Mouse (Mus musculus): ENCODE data around the gene Tex2. TPM values are rescaled to one million over a fixed set of nuclear protein-coding genes. Genes with fewer than 3 reads are reported as not detected.

The Tex2 gene
- polyA plus RNA-seq, 1 experiment from 2014 or later = 14.4 TPM

- no peak overlapping the region for H3K4me3 ChIP-seq (ENCODE audit: control insufficient read depth in 1 of 2, insufficient read depth in 1 of 2, low read depth in 1 of 2, low read length in 2 of 2)
- H3K4me2 ChIP-seq (ENCODE audit: low read length) = no peak overlapping the region
- WGBS = 82% methylated on average over 8 of the region's 8 CpGs
- H3K27me3 ChIP-seq (ENCODE audit: control insufficient read depth, insufficient read depth, low read length) = no peaks in the 10 kb centered on the region
- H3K9ac ChIP-seq (ENCODE audit: low read length) = no peak overlapping the region
- H3K4me1 ChIP-seq (ENCODE audit: control insufficient read depth in 2 of 2, insufficient read depth in 2 of 2, low read length in 2 of 2) = peaks cover 2 to 9% of the 10 kb centered on the region in 2 experiments; a peak in 2 of 4 replicates
- H3K27ac ChIP-seq (replicated peaks in 1 of 2; ENCODE audit: control insufficient read depth in 1 of 2, insufficient read depth in 1 of 2, low read depth in 2 of 2, low read length in 2 of 2) = no peak overlapping the region
- no peaks in the 10 kb centered on the region for H3K9me3 ChIP-seq (ENCODE audit: control insufficient read depth, low read length)
- ATAC-seq (ENCODE audit: insufficient number of reproducible peaks, insufficient read depth, low FRiP score, low read depth) = no peak
- no peaks in the 10 kb centered on the region for H3K36me3 ChIP-seq (ENCODE audit: control insufficient read depth, insufficient read depth, low read length)
Observed at GRCm38 (mm10) chr11:106482867-106483266, 130.4 kb downstream of the Tex2 start.

DNA sequence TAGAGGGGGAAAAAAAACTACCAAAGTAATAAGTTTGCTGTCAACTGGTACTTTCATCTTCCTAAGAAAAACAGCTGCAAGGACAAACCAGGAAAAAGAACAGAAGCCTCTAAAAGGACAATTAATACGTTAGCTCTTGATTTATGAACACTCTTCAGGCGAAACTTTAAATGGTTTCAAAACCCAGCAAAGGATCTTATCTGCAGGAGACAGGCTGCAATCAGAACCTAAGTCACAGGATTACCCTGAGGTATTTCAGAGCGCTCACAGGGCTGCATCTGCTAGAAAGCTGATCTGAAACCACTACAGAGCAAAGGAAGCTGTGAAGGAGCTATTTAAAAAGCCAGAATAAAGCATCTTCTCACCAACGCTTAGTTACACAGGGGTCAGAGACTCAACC, 131.6 kb downstream of the Tex2 start:
- 53% methylated on average over 4 of the region's 4 CpGs for WGBS

GRCm38 (mm10) chr11:106480530-106480885, 132.7 kb downstream of the Tex2 start:
- WGBS = 85% methylated on average over 3 of the region's 3 CpGs
- H3K9me3 ChIP-seq (ENCODE audit: control insufficient read depth, low read length) = no peaks in the 10 kb centered on the region
- ATAC-seq (ENCODE audit: insufficient number of reproducible peaks, insufficient read depth, low FRiP score, low read depth) = no peak
- H3K4me2 ChIP-seq (ENCODE audit: low read length) = no peak overlapping the region
- no peaks in the 10 kb centered on the region for H3K27me3 ChIP-seq (ENCODE audit: control insufficient read depth, insufficient read depth, low read length)
- no peak overlapping the region for H3K4me3 ChIP-seq (ENCODE audit: control insufficient read depth in 1 of 2, insufficient read depth in 1 of 2, low read depth in 1 of 2, low read length in 2 of 2)
- peaks cover 0 to 3% of the 10 kb centered on the region in 2 experiments; a peak in 2 of 4 replicates for H3K4me1 ChIP-seq (ENCODE audit: control insufficient read depth in 2 of 2, insufficient read depth in 2 of 2, low read length in 2 of 2)
- H3K9ac ChIP-seq (ENCODE audit: low read length) = no peak overlapping the region
- no peaks in the 10 kb centered on the region for H3K36me3 ChIP-seq (ENCODE audit: control insufficient read depth, insufficient read depth, low read length)
- no peak overlapping the region for H3K27ac ChIP-seq (replicated peaks in 1 of 2; ENCODE audit: control insufficient read depth in 1 of 2, insufficient read depth in 1 of 2, low read depth in 2 of 2, low read length in 2 of 2)

More for the DNA sequence above, 131.6 kb downstream of the Tex2 start:
- H3K9me3 ChIP-seq (ENCODE audit: control insufficient read depth, low read length) = no peaks in the 10 kb centered on the region
- H3K4me2 ChIP-seq (ENCODE audit: low read length) = no peak overlapping the region
- peaks cover 2 to 9% of the 10 kb centered on the region in 2 experiments; a peak in 2 of 4 replicates for H3K4me1 ChIP-seq (ENCODE audit: control insufficient read depth in 2 of 2, insufficient read depth in 2 of 2, low read length in 2 of 2)
- no peak for ATAC-seq (ENCODE audit: insufficient number of reproducible peaks, insufficient read depth, low FRiP score, low read depth)
- no peak overlapping the region for H3K4me3 ChIP-seq (ENCODE audit: control insufficient read depth in 1 of 2, insufficient read depth in 1 of 2, low read depth in 1 of 2, low read length in 2 of 2)
- no peaks in the 10 kb centered on the region for H3K27me3 ChIP-seq (ENCODE audit: control insufficient read depth, insufficient read depth, low read length)
- H3K36me3 ChIP-seq (ENCODE audit: control insufficient read depth, insufficient read depth, low read length) = no peaks in the 10 kb centered on the region
- no peak overlapping the region for H3K27ac ChIP-seq (replicated peaks in 1 of 2; ENCODE audit: control insufficient read depth in 1 of 2, insufficient read depth in 1 of 2, low read depth in 2 of 2, low read length in 2 of 2)
- no peak overlapping the region for H3K9ac ChIP-seq (ENCODE audit: low read length)

DNA sequence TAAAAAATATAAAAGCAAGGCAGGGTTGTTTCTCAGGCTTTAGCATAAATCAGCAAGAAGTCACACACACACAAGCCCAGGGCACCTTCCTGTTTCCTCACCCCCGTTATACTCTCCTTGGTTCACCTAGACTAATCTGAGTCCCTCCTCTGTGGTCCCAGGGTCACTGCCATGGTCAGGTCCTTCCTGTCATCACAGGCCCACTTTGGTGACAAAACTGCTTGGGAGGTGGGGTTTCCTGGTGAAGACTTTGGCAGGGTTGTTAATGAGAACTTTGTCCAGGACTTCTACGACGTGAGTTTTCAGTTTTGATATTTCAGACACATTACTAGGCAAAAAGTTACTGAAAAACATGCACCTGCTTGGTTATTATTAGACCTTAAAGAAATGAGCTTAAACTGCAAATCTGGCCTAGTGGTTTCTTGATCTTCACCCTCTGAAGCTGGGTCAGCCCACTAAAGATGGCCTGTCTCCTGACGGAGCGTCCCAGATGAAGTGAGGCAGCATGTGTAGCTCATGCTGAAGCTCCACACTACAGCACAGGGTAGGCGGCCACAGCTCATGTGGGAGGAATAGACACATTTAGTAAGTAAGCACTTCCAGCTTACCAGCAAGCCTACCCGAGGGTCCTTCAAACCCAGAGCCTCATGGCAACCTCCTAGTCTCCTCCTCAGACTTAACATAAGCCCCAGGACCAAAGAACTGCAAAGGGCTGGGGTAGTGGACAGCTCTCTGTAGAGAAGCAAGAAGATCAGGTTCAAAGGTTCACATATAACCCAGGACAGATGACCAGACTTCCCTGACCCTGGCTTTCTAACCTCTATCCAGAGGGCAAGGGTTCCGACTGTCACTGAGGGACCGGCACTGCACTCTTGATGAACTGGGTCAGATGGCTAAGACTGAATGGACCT, 133.3 kb downstream of the Tex2 start:
- Histone ChIP-seq H3K36me3 (ENCODE audit: control insufficient read depth, insufficient read depth, low read length) (no peaks in the 10 kb centered on the region), H3K27ac (replicated peaks in 1 of 2; ENCODE audit: control insufficient read depth in 1 of 2, insufficient read depth in 1 of 2, low read depth in 2 of 2, low read length in 2 of 2) (no peak overlapping the region), H3K9me3 (ENCODE audit: control insufficient read depth, low read length) (no peaks in the 10 kb centered on the region), H3K4me2 (ENCODE audit: low read length) (no peak overlapping the region), H3K9ac (ENCODE audit: low read length) (no peak overlapping the region), H3K4me3 (ENCODE audit: control insufficient read depth in 1 of 2, insufficient read depth in 1 of 2, low read depth in 1 of 2, low read length in 2 of 2) (no peak overlapping the region), H3K4me1 (ENCODE audit: control insufficient read depth in 2 of 2, insufficient read depth in 2 of 2, low read length in 2 of 2) (no peaks in the 10 kb centered on the region; a peak in 1 of 4 replicates), H3K27me3 (ENCODE audit: control insufficient read depth, insufficient read depth, low read length) (no peaks in the 10 kb centered on the region)
- 77% methylated on average over 9 of the region's 9 CpGs for WGBS
- ATAC-seq (ENCODE audit: insufficient number of reproducible peaks, insufficient read depth, low FRiP score, low read depth) = no peak

GRCm38 (mm10) chr11:106478745-106479144, 134.5 kb downstream of the Tex2 start:
- Histone ChIP-seq H3K9ac (ENCODE audit: low read length) (no peak overlapping the region), H3K27ac (replicated peaks in 1 of 2; ENCODE audit: control insufficient read depth in 1 of 2, insufficient read depth in 1 of 2, low read depth in 2 of 2, low read length in 2 of 2) (no peak overlapping the region), H3K9me3 (ENCODE audit: control insufficient read depth, low read length) (no peaks in the 10 kb centered on the region), H3K4me3 (ENCODE audit: control insufficient read depth in 1 of 2, insufficient read depth in 1 of 2, low read depth in 1 of 2, low read length in 2 of 2) (no peak overlapping the region), H3K4me2 (ENCODE audit: low read length) (no peak overlapping the region), H3K27me3 (ENCODE audit: control insufficient read depth, insufficient read depth, low read length) (no peaks in the 10 kb centered on the region), H3K4me1 (ENCODE audit: control insufficient read depth in 2 of 2, insufficient read depth in 2 of 2, low read length in 2 of 2) (no peaks in the 10 kb centered on the region; a peak in 1 of 4 replicates), H3K36me3 (ENCODE audit: control insufficient read depth, insufficient read depth, low read length) (no peaks in the 10 kb centered on the region)
- 67% methylated on average over 1 of the region's 1 CpGs for WGBS
- no peak for ATAC-seq (ENCODE audit: insufficient number of reproducible peaks, insufficient read depth, low FRiP score, low read depth)

DNA sequence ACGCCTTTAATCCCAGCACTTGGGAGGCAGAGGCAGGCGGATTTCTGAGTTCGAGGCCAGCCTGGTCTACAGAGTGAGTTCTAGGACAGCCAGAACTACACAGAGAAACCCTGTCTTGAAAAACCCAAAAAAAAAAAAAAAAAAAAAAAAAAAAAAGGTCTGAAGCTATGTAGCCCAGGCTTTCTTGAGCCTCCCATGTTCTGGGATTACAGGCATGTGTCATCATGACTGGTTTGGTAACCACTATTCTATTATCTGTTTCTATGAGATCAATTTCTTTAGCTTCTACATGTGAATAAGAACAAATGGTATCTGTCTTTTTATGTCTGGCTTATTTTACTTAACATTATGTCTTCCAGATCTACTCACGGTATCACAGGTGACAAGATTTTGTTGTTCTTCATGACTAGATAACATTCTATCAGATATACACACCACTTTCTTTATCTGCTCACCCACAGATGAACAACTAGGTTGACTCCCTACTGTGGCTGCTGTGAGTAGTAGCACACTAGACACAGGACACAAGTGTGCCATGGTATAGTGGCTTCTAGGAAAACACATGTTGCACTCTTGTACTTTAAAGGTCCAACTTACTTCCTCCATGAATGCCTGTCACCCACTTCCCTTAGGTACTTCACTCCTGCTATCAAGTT, 135.6 kb downstream of the Tex2 start:
- no peak overlapping the region for H3K4me2 ChIP-seq (ENCODE audit: low read length)
- H3K9me3 ChIP-seq (ENCODE audit: control insufficient read depth, low read length) = no peaks in the 10 kb centered on the region
- 84% methylated on average over 4 of the region's 4 CpGs for WGBS

DNA sequence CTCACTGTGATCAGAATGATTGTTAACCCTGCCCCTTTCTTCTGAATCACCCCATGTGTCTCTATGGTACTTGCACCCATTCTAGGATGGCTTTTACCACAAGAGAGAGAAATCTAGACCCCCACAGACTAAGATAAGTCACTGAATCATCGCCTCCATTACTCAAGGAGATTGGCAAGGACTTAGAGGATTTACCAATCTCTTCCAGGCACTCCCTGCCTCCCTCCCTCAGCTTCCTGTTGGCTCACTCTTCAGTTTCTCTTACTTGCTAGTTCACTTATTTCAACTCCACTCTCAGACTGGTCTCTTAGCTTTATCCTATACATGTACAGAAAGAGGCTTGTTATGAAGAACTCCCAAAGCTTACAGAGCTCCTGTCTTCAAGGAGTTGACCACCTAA, 137.9 kb downstream of the Tex2 start:
- H3K9me3 ChIP-seq (ENCODE audit: control insufficient read depth, low read length) = no peaks in the 10 kb centered on the region
- H3K27me3 ChIP-seq (ENCODE audit: control insufficient read depth, insufficient read depth, low read length) = no peaks in the 10 kb centered on the region
- H3K9ac ChIP-seq (ENCODE audit: low read length) = no peak overlapping the region
- H3K36me3 ChIP-seq (ENCODE audit: control insufficient read depth, insufficient read depth, low read length) = no peaks in the 10 kb centered on the region
- H3K4me2 ChIP-seq (ENCODE audit: low read length) = no peak overlapping the region
- H3K4me1 ChIP-seq (ENCODE audit: control insufficient read depth in 2 of 2, insufficient read depth in 2 of 2, low read length in 2 of 2) = no peaks in the 10 kb centered on the region; a peak in 1 of 4 replicates
- H3K27ac ChIP-seq (replicated peaks in 1 of 2; ENCODE audit: control insufficient read depth in 1 of 2, insufficient read depth in 1 of 2, low read depth in 2 of 2, low read length in 2 of 2) = no peak overlapping the region
- ATAC-seq (ENCODE audit: insufficient number of reproducible peaks, insufficient read depth, low FRiP score, low read depth) = no peak
- no peak overlapping the region for H3K4me3 ChIP-seq (ENCODE audit: control insufficient read depth in 1 of 2, insufficient read depth in 1 of 2, low read depth in 1 of 2, low read length in 2 of 2)
- 55% methylated on average over 1 of the region's 1 CpGs for WGBS

More for the DNA sequence above, 135.6 kb downstream of the Tex2 start:
- no peaks in the 10 kb centered on the region for H3K27me3 ChIP-seq (ENCODE audit: control insufficient read depth, insufficient read depth, low read length)
- no peaks in the 10 kb centered on the region for H3K36me3 ChIP-seq (ENCODE audit: control insufficient read depth, insufficient read depth, low read length)
- no peaks in the 10 kb centered on the region; a peak in 1 of 4 replicates for H3K4me1 ChIP-seq (ENCODE audit: control insufficient read depth in 2 of 2, insufficient read depth in 2 of 2, low read length in 2 of 2)
- no peak overlapping the region for H3K9ac ChIP-seq (ENCODE audit: low read length)
- no peak overlapping the region for H3K27ac ChIP-seq (replicated peaks in 1 of 2; ENCODE audit: control insufficient read depth in 1 of 2, insufficient read depth in 1 of 2, low read depth in 2 of 2, low read length in 2 of 2)
- no peak for ATAC-seq (ENCODE audit: insufficient number of reproducible peaks, insufficient read depth, low FRiP score, low read depth)
- H3K4me3 ChIP-seq (ENCODE audit: control insufficient read depth in 1 of 2, insufficient read depth in 1 of 2, low read depth in 1 of 2, low read length in 2 of 2) = no peak overlapping the region
